Mouse (Mus musculus) frontal cortex, postnatal 14 days (tissue): ENCODE data around the gene Clca3a1.
"Not testable (repeated sequence)": the region's sequence is repeated elsewhere in the genome, so short reads cannot be mapped to it uniquely, and the experiment has no call there.

Source experiments
- DNase-seq, 2 experiments: peaks; one replicate each; pipeline ENCODE4 v3.0.0; 2022; ENCODE audit warnings: low spot score in 2 of 2

The Clca3a1 gene

DNA sequence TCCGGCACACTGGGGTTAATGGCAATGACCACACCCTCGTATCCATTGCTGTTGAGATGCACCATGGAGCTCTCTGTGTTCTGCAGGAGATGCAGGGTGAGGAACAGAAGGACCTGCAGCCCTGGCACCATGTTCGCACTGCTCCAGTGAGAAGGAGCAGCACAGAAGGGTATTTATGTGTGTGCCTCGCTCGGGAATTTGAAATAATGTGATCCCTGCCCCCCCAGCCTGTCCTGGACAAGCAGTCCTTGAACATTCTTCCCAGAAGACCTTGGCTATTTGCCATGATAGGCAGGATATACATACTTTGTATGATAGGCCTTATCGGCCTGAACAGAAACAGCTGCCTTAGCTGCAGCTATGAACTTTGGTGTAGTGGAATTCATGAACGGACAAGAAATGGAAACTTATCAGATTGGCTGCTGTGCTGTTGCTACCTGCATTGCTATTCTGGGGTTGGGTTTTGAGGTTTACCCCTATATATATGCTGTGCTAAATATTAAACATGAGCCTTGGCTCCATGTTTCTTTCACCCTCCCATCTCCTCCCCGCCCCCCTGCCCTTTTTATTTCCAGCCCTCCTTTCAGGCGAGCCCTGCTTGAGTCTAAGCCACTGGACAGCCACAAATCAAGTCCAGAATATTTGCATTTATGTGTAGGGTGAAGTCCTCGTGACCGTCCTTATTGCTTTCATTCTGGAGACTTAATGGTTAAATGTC, at the start of gene Clca3a1:
Gene Clca3a1, minus strand, starts transcription at position 386 of the 718 bp plus-strand sequence.
- DNase-seq: no peak

DNA sequence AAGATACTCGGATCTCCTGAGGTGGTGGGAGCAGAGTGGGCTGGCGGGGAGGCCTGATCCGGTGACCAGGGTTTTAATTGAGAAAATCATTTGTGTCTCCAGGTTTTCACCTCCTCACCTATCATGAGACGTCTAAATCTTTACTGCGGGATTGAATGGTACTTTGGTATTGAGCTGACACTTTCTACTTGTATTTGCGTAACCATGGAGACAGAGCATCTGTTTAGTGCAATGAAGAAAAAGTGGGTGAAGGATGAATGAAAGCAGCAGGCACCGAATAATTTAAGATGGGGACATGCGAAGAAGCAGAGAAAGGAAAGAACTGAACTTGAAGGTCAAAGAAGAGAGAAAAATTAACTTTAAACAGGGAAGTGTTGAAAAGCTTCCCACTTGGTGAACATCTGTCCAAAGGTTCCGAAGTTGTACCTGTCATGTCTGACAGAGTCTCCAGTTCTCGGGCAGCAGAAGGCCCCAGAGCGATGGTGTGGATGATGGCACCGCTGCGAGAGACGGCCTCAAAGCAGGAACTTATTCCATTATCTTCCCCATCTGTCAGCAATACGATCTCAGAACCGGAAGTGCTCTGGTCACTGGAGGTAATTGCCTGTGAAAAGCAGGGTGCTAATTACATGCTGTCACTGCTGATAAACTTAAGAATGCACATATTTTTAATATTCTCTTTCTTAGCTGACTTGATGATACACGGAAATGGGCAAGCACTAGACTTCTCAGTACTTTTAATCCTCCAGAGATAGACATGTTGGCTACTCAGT, 47.6 kb upstream of the Clca3a1 start:
- DNase-seq: not testable (repeated sequence)

DNA sequence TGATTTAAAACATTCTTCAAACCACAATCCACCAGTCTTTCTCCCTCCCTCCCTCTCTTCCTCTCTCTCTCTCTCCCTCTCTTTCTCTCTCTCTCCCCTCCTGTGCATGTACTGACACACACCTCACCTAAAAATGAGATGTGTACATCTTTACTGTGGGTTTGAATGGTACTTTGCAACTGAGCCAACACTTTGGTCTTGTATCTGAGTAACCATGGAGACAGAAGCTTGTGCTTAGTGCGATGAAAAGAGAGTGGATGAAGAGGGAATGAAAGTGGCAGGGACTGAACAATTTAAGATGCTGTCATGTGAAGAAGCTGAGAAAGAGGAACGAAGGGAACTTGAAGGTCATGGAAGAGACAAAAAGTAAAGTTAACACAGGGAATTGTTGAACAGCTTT, 45.8 kb upstream of the Clca3a1 start:
- not testable (repeated sequence) for DNase-seq

DNA sequence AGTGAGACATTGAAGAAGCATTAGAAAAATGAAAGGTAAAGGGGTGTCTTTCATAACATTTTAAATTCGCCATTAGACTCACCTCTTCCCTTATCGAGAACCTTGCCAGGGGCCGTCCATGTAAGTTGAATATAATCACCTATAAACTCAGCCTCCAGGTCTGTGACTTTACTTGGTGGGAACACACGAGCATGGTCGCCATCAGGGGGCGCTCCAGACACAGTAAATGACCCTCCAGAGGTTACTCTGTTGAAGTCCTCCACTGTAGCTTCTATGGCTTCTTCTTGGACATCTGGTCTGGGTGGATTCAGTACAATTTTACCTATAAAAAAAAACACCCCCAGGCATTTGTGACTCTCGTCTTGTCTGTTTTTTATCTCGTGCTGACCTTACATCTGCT, 41.1 kb upstream of the Clca3a1 start:
- DNase-seq: no peak

DNA sequence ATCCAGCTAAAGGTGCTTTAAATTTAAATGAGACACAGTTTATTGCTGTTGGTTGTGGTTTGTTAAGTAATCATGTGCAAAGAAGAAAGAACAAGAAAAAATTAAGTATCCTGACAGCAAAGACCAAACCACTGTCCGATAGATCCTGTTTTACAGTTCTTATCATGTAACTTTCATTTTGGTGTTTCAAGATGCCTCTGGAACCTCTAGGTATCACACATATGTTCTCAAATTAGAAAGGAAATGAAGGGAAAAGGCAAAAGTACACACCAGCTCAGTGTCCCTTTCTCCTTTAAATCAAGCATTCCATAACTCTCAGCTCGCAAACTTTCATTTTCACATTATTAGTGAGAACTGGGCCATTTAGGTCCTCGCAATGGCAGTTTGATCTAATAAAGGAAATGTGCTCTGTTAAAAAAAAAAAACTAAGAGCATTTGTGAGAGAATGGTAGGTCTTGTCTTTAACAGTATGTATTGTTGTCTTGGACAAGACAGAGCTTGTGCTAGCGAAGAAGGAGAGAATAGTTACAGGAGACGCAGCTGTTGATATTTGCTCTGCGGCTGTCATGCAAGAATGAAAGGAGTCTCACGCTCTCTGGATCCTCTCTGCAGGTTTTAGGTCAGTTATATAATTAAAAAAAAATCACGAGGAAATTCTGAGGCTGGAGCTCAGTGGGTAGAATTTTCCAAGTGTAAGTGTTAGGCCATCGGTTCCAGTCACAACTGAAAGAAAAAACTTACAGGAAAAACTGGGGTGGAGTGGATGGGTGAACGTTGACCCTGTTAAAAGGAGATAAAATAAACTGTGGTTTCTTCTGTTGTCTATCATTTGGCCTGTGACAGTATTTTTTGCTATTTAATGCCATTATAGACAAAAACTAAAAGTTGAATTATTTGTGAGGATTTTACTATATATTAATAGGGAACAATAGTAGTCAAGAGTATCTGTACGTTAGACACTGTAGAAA, 24.7 kb upstream of the Clca3a1 start:
- no peak for DNase-seq

DNA sequence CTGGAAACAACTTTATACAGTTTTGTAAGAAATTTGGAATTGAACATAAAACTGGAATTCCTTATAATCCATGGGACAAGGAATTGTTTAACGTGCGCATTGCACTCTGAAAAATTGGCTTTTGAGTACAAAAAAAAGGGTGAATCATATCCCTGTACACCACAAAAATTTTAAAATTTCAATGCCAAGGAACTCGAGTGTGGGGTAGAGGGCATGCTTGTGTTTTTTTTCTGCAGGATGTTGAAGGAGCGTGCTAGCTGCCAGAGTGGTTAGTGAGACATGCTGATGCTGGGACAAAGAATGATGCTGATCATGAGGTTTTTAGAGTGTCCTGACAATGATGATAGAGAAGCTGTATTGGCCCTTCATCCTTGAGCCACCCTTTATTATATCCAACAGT, 4.4 kb upstream of the Clca3a1 start:
- no peak for DNase-seq

DNA sequence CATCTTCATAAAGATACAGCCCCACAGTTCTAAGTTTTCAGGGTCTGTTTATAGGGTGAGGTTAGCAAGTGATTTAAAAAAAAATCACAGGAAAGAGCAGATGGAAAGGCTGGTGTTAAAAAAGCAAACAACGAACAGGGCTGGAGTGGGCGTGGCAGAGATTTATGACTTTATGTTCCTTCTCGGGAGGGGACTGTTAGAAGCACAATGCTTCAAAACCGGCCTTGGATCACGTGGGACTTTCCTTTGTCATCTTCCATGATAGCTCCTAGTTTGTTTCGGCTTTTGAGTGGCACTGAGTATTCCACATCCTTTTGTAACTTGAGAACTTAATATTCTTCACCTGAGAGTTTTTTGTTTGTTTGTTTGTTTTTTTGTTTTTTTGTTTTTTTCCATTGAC, 677 bp upstream of the Clca3a1 start:
- DNase-seq: no peak

DNA sequence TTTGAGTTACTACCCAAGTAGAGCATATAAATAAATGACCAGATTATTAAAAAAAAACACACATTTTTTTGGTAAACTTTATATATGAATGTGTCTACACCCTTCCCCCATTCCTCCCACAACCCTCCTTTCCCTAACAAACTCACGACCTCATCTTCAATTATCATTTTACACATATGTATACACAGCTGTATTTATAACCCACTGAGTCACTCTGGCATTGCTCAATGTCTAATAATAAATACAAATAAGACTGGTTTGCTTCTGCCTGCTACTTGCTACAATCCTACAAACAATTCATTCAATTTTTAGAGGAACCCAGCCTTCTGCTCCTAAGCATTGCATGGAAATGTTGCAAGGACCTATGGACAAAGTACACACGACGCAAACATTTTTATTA, 1.1 kb downstream of the Clca3a1 start:
- no peak for DNase-seq

DNA sequence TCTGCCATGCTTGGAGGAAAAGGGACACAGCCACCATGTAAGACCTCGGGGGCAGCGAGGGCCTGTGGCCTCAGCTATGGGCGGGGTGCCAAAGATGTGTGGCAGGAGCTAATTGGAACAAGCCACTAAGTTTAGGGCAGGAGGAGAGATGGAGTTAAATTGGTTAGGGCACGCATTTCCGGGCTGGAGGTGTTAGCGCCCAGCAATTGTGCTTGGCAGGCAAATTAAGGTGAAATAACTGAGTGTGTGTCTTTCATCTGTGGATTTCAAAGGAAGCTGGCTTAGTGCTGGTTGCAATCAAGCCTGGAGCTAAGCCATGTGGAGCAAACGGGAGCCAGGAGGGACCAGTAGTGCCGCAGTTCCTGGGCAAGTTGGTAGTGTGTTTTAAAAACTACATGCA, 4.7 kb downstream of the Clca3a1 start:
- DNase-seq: not testable (repeated sequence)

DNA sequence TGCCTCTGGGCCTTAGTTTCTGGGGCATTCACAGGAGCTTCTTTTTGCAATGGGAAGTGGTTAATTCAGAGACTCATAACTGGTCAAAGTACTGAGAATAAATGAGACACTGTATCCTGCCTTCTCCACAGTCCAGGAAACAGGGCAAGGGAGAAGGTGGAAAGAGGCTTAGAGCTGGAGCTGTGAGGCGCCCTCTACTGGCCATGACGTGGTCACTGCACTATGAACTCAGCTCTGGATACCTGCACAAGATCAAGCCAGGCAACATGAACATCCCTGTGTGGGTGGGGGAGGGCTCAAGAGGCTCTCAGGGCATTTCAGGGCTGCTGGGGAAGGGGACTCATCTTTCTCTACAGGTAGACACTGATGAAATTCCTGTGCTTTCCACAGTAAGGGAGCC, 7.7 kb downstream of the Clca3a1 start:
- DNase-seq: no peak

DNA sequence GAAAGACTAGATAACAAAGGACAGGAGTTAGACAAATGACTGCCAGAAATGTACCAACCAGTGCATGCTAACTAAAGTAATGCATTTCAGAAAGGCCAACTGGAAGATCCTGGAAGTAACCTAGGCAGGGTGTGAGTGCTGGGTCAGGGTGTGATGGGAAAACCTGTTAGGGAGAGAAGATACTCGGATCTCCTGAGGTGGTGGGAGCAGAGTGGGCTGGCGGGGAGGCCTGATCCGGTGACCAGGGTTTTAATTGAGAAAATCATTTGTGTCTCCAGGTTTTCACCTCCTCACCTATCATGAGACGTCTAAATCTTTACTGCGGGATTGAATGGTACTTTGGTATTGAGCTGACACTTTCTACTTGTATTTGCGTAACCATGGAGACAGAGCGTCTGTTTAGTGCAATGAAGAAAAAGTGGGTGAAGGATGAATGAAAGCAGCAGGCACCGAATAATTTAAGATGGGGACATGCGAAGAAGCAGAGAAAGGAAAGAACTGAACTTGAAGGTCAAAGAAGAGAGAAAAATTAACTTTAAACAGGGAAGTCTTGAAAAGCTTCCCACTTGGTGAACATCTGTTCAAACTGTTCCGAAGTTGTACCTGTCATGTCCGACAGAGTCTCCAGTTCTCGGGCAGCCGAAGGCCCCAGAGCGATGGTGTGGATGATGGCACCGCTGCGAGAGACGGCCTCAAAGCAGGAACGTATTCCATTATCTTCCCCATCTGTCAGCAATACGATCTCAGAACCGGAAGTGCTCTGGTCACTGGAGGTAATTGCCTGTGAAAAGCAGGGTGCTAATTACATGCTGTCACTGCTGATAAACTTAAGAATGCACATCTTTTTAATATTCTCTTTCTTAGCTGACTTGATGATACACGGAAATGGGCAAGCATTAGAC, 11.5 kb downstream of the Clca3a1 start:
- not testable (repeated sequence) for DNase-seq

DNA sequence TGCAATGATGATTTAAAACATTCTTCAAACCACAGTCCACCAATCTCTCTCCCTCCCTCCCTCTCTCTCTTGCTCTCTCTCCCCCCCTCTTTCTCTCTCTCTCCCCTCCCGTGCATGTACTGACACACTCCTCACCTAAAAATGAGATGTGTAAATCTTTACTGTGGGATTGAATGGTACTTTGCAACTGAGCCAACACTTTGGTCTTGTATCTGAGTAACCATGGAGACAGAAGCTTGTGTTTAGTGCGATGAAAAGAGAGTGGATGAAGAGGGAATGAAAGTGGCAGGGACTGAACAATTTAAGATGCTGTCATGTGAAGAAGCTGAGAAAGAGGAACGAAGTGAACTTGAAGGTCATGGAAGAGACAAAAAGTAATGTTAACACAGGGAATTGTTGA, 13.1 kb downstream of the Clca3a1 start:
- not testable (repeated sequence) for DNase-seq

DNA sequence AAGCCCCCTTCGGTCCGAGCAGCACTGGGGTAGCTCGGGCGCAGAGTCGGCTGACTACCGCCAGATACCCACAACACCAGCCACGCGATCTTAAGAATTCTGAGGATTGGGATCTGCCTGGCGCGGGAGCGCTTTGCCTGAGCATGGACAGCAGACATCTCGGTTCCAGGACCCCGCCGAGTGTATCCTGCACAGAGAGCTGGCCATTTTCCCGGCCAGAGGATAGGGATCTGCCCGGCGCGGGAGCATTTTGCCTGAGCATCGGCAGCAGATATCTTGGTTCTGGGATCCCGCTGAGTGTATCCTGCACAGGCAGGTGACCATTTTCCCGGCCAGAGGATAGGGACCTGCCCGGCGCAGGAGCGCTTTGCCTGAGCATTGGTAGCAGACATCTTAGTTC, 22.4 kb downstream of the Clca3a1 start:
- DNase-seq: not testable (repeated sequence)

DNA sequence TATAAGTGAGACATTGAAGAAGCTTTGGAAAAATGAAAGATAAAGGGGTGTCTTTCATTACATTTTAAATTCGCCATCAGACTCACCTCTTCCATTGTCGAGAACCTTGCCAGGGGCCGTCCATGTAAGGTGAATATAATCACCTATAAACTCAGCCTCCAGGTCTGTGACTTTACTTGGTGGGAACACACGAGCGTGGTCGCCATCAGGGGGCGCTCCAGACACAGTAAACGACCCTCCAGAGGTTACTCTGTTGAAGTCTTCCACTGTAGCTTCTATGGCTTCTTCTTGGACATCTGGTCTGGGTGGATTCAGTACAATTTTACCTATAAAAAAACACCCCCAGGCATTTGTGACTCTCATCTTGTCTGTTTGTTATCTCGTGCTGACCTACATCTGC, 23.9 kb downstream of the Clca3a1 start:
- DNase-seq: peak in 1 of 2 experiments; percentile 50

DNA sequence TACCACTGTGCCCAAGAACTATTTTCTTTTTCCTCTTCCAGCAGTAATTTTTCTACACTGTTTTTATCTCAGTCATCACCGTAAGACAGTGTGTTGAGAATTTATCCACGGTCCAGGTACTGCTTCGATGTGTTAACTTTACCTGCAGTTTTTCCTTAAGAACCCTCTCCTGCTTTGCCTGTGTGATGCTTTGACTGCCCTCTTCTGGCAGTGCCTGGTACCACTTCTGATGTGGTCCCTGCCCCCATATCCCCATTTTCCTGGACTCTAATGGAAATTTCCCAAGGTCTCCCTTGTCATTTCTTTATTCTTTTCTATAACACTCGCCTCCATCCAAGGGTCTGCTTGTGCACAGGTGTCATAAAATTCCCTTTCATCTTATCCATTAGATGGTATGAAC, 37.3 kb downstream of the Clca3a1 start:
- peak in 1 of 2 experiments; percentile 34 for DNase-seq

DNA sequence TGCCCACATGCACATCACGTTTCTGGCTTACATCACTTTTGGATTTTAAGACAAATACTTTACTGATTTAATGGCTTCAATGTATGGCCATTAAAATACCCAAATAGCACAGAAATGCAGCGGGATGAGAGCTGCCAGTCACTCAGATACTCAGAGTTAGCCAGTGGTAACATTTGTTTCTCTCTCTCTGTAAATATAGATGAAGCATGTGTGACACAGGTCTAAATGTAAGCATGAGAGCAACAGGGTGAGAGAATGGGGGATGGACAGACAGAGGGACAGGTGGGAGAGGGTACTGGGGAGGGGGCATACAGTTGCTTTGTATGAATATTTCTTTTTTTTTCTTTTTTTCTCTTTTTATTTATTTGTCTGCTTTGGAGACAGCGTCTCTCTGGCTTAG, 38.2 kb downstream of the Clca3a1 start:
- DNase-seq: not testable (repeated sequence)

DNA sequence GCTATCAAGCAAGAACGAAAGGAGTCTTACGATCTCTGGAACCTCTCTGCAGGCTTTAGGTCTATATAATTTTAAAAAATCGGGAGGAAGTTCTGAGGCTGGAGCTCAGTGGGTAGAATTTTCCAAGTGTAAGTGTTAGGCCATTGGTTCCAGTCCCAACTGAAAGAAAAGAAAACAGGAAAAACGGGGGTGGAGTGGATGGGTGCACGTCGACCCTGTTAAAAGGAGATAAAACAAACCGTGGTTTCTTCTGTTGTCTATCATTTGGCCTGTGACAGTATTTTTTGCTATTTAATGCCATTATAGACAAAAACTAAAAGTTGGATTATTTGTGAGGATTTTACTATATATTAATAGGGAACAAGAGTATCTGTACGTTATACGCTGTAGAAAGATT, 38.9 kb downstream of the Clca3a1 start:
- no peak for DNase-seq

DNA sequence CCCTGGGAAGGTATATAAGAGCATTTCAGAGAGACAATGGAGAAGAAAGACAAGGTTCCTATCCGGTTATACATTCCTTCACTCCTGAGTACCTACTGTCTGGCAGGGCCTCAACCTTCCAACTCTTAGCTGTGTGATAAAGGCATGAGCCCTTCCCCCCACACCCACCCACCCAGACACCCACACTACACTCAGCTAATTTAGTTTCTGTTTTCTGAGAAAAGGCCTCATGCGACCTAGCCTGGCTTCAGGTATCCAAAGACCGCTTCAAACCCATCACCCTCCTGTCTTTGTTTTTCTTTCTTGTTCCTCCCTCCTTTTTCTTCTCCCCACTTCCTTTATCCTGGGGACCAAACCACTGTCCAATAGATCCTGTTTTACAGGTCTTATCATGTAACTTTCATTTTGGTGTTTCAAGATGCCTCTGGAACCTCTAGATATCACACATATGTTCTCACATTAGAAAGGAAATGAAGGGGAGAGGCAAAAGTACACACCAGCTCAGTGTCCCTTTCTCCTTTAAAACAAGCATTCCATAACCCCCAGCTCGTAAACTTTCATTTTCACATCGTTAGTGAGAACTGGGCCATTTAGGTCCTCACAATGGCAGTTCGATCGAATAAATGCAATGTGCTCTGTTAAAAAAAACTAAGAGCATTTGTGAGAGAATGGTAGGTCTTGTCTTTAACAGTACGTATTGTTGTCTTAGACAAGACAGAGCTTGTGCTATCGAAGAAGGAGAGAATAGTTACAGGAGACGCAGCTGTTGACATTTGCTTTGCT, 39.5 kb downstream of the Clca3a1 start:
- DNase-seq: no peak

DNA sequence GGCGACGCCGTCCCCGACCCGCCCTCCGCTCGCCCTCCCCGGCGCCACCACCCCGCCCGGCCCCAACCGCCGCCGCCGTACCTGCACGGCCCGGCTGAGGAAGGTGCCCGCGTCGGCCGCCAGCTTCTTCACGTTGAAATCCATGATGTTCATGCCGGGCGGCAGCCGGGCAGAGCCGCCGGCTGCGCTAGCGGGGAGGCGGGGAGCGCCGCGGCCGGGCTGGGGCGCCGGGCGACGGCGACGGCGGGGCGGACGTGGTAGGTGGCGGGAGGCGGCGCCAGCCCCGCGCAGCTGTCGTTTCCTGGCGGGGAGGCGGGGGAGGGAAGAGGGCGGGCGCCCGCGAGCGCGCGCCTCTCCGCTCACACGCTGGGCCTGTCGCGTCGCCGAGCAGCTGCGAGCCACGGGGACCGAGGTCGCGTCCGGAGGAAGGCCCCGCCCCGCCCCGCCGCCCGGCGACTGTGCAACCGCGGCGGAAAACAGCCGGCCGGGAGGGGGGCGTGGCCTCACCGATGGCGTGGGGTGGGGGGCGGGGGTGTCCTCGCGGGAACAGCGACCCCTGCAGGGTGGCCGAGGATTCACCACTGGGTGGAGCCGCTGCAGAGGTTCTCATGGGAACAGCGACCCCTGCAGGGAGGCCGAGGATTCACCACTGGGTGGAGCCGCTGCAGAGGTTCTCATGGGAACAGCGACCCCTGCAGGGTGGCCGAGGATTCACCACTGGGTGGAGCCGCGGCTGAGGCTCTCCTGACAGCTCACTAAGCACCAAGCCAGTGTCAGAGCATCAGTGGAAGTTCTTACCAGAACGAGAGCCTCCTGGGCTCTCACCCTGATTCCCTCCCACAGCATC, 40.7 kb downstream of the Clca3a1 start, which contains the start of gene Sh3glb1:
Gene Sh3glb1, minus strand, starts transcription at position 435 of the 847 bp plus-strand sequence.
- DNase-seq: peak; percentile 84 to 96
